Comparison of ENCODE assay signal across 13 mouse cellular contexts in the genomic region with DNA sequence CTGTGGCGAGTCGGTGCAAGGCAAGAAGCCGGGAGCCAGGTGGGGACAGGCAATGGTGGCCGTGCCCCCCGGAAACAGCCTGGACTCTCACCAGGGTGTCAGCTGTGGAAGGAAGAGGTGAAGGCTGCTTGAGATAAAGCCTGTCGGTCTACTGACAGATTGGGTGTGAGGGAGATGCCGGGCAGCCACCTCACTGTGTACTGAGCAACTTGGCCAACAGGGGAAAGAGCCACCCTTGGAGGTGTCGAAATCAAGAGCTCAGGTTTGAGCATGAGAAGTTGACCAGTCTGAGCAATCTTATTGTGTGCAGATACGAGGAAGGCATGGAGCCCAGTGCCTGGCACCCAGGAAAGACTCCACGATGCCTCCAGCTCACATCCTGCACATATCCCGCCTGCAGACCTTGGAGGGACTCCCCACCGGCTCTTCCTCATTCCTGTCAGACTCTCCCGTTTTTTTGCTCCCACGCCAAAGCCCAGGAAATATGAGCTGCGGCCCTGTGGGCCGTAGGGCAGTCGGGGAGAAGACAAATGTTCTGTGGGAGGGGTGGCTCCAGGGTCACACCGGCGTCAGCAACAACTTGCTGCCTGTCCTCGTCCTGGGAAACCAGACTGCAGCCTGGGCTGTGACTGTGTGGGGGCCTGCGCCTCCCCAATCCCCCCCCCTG.
DNase-seq lines count a peak whose midpoint lies in the region; ATAC-seq lines count a peak whose summit lies in the region.
"Had no signal": no experiment of that assay in that cellular context is flagged by ENCODE, and none has a peak within 500 bp of the region (broad histone marks: within the 10 kb centered on the region; RNA-seq: fewer than 3 reads in every experiment).

No protein-coding gene starts in this region.

- 5% methylated on average over 21 of the region's 21 CpGs for WGBS in kidney, embryonic 14.5 days

- peaks cover 46% of the 10 kb centered on the region for H3K4me1 ChIP-seq in kidney, embryonic 14.5 days (ENCODE audit: control insufficient read depth, insufficient read depth, low read length)

- peak overlapping the region; percentile 71; the same call in 1 of the 2 replicates for H3K27ac ChIP-seq in kidney, embryonic 14.5 days (ENCODE audit: low read depth, low read length)
- H3K27ac ChIP-seq: midbrain, embryonic 12.5 days had no signal

- H3K27me3 ChIP-seq in kidney, embryonic 14.5 days (ENCODE audit: control insufficient read depth, insufficient read depth, low read length): peaks cover 5% of the 10 kb centered on the region

- no peaks in the 10 kb centered on the region for H3K36me3 ChIP-seq in kidney, embryonic 14.5 days (ENCODE audit: control insufficient read depth, insufficient read depth, low read length)
- H3K36me3 ChIP-seq: midbrain, embryonic 12.5 days had no signal

- H3K9me3 ChIP-seq in kidney, embryonic 14.5 days (ENCODE audit: control insufficient read depth, low read length): no peaks in the 10 kb centered on the region
- H3K9me3 ChIP-seq: midbrain, embryonic 12.5 days had no signal

- H3K4me2 ChIP-seq in kidney, embryonic 14.5 days (replicated peaks; ENCODE audit: low read depth, low read length): peak overlapping the region; percentile 10; the same call in 1 of the 2 replicates
- H3K4me2 ChIP-seq: midbrain, embryonic 12.5 days had no signal

- peak; percentile 60 to 78 for DNase-seq in adrenal gland, adult (ENCODE audit: inconsistent age in 2 of 2, low spot score in 1 of 2)
- DNase-seq in adrenal gland, adult 18-20 months (ENCODE audit: low spot score in 2 of 2): no peak
- DNase-seq in kidney, adult 9 months: no peak
- DNase-seq in adrenal gland, postnatal 14 days: peak; percentile 77
- peak; percentile 41 for DNase-seq in kidney, postnatal 14 days
- DNase-seq in cerebellum, postnatal 4 days (ENCODE audit: low spot score in 2 of 2): no peak
- no peak for DNase-seq in left cerebral cortex, adult 18-20 months (ENCODE audit: low spot score in 2 of 2)
- DNase-seq: cerebellum, postnatal 14 days; heart, adult 18-20 months; left cerebral cortex, postnatal 4 days had no signal

- no peak overlapping the region for H3K4me3 ChIP-seq in kidney, embryonic 14.5 days (ENCODE audit: low read length)
- H3K4me3 ChIP-seq: midbrain, embryonic 12.5 days had no signal

- H3K9ac ChIP-seq in kidney, embryonic 14.5 days (ENCODE audit: low read depth, low read length): peak overlapping the region; percentile 23
- H3K9ac ChIP-seq: midbrain, embryonic 12.5 days had no signal

- ATAC-seq in kidney, embryonic 14.5 days (ENCODE audit: low FRiP score, low TSS enrichment): peak; percentile 85
- ATAC-seq: forebrain, embryonic 14.5 days had no signal

Comparison
In these comparisons a context has a peak if more than half of its experiments do, and no peak if none do; other contexts are left out.
1. DNase-seq: peak in adrenal gland, adult (2 of 2), adrenal gland, postnatal 14 days (single experiment) and kidney, postnatal 14 days (single experiment); none in adrenal gland, adult 18-20 months (0 of 2), kidney, adult 9 months (single experiment), cerebellum, postnatal 4 days (0 of 2) and left cerebral cortex, adult 18-20 months (0 of 2).